Mouse (Mus musculus): Measurements from ENCODE around the gene Scpep1.
A peak's percentile ranks its signal among the peaks of the same experiment; 100 is the strongest.
"Not testable (repeated sequence)": the region's sequence is repeated elsewhere in the genome, so short reads cannot be mapped to it uniquely, and the experiment has no call there.

Gene Scpep1

GRCm38 (mm10) chr11:88955217-88955969, at the start of gene Scpep1:
Scpep1 (minus strand) TSS chr11:88955465.
- peak; percentile 99 for DNase-seq (ENCODE audit: low spot score)

GRCm38 (mm10) chr11:89003726-89004125, 48.5 kb upstream of the Scpep1 start:
- DNase-seq (ENCODE audit: low spot score), result no peak

- DNase-seq (ENCODE audit: low spot score), result no peak
Measured at GRCm38 (mm10) chr11:89003078-89003477, 47.8 kb upstream of the Scpep1 start.

GRCm38 (mm10) chr11:89002621-89003020, 47.4 kb upstream of the Scpep1 start:
- no peak for DNase-seq (ENCODE audit: low spot score)

GRCm38 (mm10) chr11:89002068-89002467, 46.8 kb upstream of the Scpep1 start:
- DNase-seq (ENCODE audit: low spot score), result no peak

- no peak for DNase-seq (ENCODE audit: low spot score)
Measured at GRCm38 (mm10) chr11:89001569-89001968, 46.3 kb upstream of the Scpep1 start.

GRCm38 (mm10) chr11:89000527-89000819, 45.2 kb upstream of the Scpep1 start:
- DNase-seq (ENCODE audit: low spot score), result no peak

- DNase-seq (ENCODE audit: low spot score), result no peak
Measured at GRCm38 (mm10) chr11:88999723-89000526, 44.7 kb upstream of the Scpep1 start.

GRCm38 (mm10) chr11:88998974-88999722, 43.9 kb upstream of the Scpep1 start, which contains the start of gene Trim25:
Trim25 (plus strand) TSS chr11:88999376.
- DNase-seq (ENCODE audit: low spot score), result peak; percentile 97

GRCm38 (mm10) chr11:88998406-88998805, 43.1 kb upstream of the Scpep1 start:
- no peak for DNase-seq (ENCODE audit: low spot score)

GRCm38 (mm10) chr11:88997343-88997742, 42.1 kb upstream of the Scpep1 start:
- not testable (repeated sequence) for DNase-seq (ENCODE audit: low spot score)

GRCm38 (mm10) chr11:88996427-88996826, 41.2 kb upstream of the Scpep1 start:
- DNase-seq (ENCODE audit: low spot score), result no peak

GRCm38 (mm10) chr11:88995616-88996015, 40.4 kb upstream of the Scpep1 start:
- no peak for DNase-seq (ENCODE audit: low spot score)

- no peak for DNase-seq (ENCODE audit: low spot score)
Measured at GRCm38 (mm10) chr11:88994492-88994891, 39.2 kb upstream of the Scpep1 start.

GRCm38 (mm10) chr11:88993625-88994024, 38.4 kb upstream of the Scpep1 start:
- peak; percentile 74 for DNase-seq (ENCODE audit: low spot score)

- no peak for DNase-seq (ENCODE audit: low spot score)
Measured at GRCm38 (mm10) chr11:88993186-88993585, 37.9 kb upstream of the Scpep1 start.

GRCm38 (mm10) chr11:88989530-88989929, 34.3 kb upstream of the Scpep1 start:
- DNase-seq (ENCODE audit: low spot score), result no peak

- no peak for DNase-seq (ENCODE audit: low spot score)
Measured at GRCm38 (mm10) chr11:88988956-88989355, 33.7 kb upstream of the Scpep1 start.

- DNase-seq (ENCODE audit: low spot score), result no peak
Measured at GRCm38 (mm10) chr11:88986616-88987015, 31.4 kb upstream of the Scpep1 start.

- no peak for DNase-seq (ENCODE audit: low spot score)
Measured at GRCm38 (mm10) chr11:88981337-88981736, 26.1 kb upstream of the Scpep1 start.

GRCm38 (mm10) chr11:88977188-88977587, 21.9 kb upstream of the Scpep1 start:
- DNase-seq (ENCODE audit: low spot score), result no peak

- no peak for DNase-seq (ENCODE audit: low spot score)
Measured at GRCm38 (mm10) chr11:88976320-88976719, 21.1 kb upstream of the Scpep1 start.

Measured in testis, postnatal 10 days (tissue).